Mouse (Mus musculus) lung, postnatal 0 days (tissue): ENCODE data around the gene Ppp4r3a. TPM values are rescaled to one million over a fixed set of nuclear protein-coding genes. Genes with fewer than 3 reads are reported as not detected.

Experiments
- ATAC-seq: fragments of 200-750 bp; cut with Nextera tagmentation; 2 replicates; pipeline ENCODE4 v1.8.0; 2017; ENCODE audit warnings: moderate library complexity
- DNase-seq: peaks from one replicate; pipeline ENCODE4 v3.0.0-alpha.2; 2016; ENCODE audit warnings: low spot score
- H3K27ac ChIP-seq: fragments of 300-500 bp; sonication (generic); 2 replicates; pipeline ENCODE4 v1.5.1; 2014; ENCODE audit warnings: antibody characterized with exemption, mild to moderate bottlenecking, low read length, mixed read lengths
- H3K27me3 ChIP-seq: fragments of 300-500 bp; sonication (generic); replicated peaks from 2 replicates; pipeline ENCODE4 v1.6.1; 2014; ENCODE audit warnings: low read length, mixed read lengths; ENCODE audit not compliant: insufficient read depth
- H3K36me3 ChIP-seq: fragments of 300-500 bp; sonication (generic); 2 replicates; pipeline ENCODE4 v1.6.1; 2014; ENCODE audit warnings: low read length, mixed read lengths; ENCODE audit not compliant: insufficient read depth
- H3K4me1 ChIP-seq: fragments of 300-500 bp; sonication (generic); 2 replicates; pipeline ENCODE4 v1.6.1; 2014; ENCODE audit warnings: antibody characterized with exemption, low read depth, low read length, mixed read lengths; ENCODE audit not compliant: insufficient read depth
- H3K4me2 ChIP-seq: fragments of 300-500 bp; sonication (generic); replicated peaks from 2 replicates; pipeline ENCODE4 v1.6.1; 2014; ENCODE audit warnings: low read depth, mild to moderate bottlenecking, low read length, moderate library complexity, mixed read lengths
- H3K4me3 ChIP-seq: fragments of 300-500 bp; sonication (generic); 2 replicates; pipeline ENCODE4 v1.5.1; 2014; ENCODE audit warnings: low read depth, low read length
- H3K9ac ChIP-seq: fragments of 300-500 bp; sonication (generic); replicated peaks from 2 replicates; pipeline ENCODE4 v1.6.1; 2014; ENCODE audit warnings: low read depth, mild to moderate bottlenecking
- H3K9me3 ChIP-seq: fragments of 300-500 bp; sonication (generic); 2 replicates; pipeline ENCODE4 v1.6.1; 2016; ENCODE audit warnings: low read length, mixed read lengths
- CTCF ChIP-seq: IDR thresholded peaks from 2 replicates; pipeline ENCODE4 v1.5.1; 2016; ENCODE audit warnings: antibody characterized with exemption, mild to moderate bottlenecking
- EP300 ChIP-seq: IDR thresholded peaks from 2 replicates; pipeline ENCODE4 v1.6.1; 2016; ENCODE audit warnings: antibody characterized with exemption, mild to moderate bottlenecking, control low read depth
- whole genome bisulfite sequencing: fragments of 180-500 bp; shearing (Covaris S2); extraction: QIAGEN DNeasy Blood & Tissue Kit; methylation state at CpG from one replicate; pipeline ENCODE4 v1.1.7; 2014; 5-methylcytosine and 5-hydroxymethylcytosine counted together
- polyA plus RNA-seq: library from polyadenylated mRNA; unstranded; fragments of >200 nt; fragmentation: Nextera tagmentation; extraction: Ambion mirVana; gene quantifications from 2 replicates; pipeline ENCODE4 v1.2.1, GENCODE M21; 2015

Gene Ppp4r3a
- polyA plus RNA-seq, 1 experiment from 2014 or later, result 16.4 TPM

DNA sequence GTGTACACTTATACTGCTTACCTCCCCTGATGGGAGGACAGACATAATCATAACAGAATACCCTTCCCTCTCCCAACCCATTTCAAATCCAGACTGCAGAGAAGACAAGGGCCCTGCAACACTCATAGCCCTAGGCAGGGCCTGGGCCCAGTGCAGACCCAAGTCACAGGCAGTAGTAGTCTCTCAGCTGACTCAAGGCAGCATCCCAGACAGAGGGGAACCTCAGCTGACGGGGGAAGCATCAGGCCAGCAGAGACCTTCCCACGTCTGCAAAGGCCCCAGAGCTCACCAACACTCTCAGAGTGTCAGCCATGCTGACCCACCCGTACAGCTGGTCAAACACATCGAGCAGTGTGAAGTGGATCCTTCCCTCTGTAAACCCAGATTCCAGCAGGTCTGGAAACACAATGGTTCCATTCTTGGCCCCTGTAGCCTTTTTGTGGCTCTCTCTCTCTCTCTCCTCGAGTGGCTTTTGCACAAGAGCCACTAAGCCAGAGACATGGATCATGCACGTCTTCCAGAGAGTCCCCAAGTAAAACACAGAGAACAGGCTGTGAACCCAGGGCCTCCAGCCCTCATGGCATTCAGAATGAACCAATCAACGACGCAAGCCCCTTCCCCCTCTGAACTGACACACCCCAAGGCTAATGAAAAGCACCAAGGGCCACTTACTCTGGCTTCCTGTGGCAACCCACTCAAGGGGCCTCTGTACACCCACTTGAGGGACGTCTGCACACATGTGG is 61.8 kb downstream of the Ppp4r3a start:
- H3K4me3 ChIP-seq, result no peak overlapping the region
- TF ChIP-seq CTCF, result no peak
- TF ChIP-seq EP300, result peak; percentile 61
- WGBS, result 58% methylated on average over 9 of the region's 9 CpGs
- peak; percentile 58 for DNase-seq
- no peak overlapping the region for H3K9ac ChIP-seq
- H3K27me3 ChIP-seq, result no peaks in the 10 kb centered on the region
- 0 out of 2 replicates have a peak overlapping the region, but pooled peaks have one; percentile 51 for H3K27ac ChIP-seq
- H3K36me3 ChIP-seq, result no peaks in the 10 kb centered on the region
- ATAC-seq, result peak; percentile 43
- no peak overlapping the region for H3K4me2 ChIP-seq
- H3K4me1 ChIP-seq, result peaks cover 23% of the 10 kb centered on the region
- H3K9me3 ChIP-seq, result no peaks in the 10 kb centered on the region

DNA sequence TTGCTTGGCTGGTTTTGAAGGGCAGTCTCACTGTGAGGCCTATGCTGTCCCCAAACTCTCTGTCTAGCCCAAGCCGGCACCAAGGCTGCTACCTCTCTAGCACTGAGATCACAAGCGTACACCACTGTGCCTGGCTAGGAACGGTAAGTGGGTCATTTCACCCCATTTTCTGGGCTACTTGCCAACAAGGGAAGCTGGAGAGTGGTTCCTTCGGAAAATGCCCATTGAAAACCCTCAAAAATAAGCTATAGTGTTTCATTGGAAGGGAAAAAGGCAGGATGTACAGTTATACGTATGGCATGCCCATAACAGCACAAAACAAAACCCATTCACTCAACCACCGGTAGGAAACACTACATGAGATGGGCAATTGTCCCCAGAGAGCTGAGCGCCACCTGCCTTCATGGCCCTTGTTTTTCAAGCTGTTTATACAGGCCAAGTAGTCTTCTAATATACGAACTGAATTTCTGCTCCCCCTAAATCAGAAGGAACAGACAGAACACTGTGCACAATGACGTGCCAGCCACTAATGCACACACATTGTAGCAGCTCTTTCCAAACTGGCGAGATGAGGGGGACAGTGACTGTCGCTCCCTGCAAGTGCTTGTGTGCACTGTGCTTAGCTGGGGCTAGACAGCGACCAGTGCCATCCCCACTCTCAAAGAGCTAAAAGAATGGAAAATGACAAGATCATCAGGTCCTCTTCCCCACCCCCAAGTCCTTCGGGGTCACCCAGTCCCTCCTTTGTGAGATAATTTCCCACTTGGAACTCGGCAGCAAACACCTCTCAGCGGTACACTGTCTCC is 63.1 kb downstream of the Ppp4r3a start:
- no peak overlapping the region for H3K9ac ChIP-seq

DNA sequence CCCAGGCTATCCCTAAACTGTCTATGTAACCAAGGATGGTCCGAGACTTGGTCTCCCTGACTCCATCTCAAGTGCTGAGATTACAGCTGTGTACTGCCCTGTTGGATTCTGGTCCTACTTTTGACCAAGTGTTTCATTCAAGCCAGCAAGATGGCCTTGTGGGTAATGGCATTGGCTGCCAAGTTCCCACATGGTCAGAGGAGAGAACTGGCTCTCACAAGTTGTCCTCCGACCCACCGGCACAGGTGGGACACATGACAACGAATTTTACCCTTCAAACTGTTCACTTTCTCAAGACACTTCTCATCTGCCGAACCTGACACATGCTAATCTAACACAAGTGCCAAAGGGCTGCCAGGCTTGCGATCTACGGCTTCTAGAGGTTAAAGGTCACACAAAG is 64.1 kb downstream of the Ppp4r3a start:
- TF ChIP-seq CTCF, result no peak
- TF ChIP-seq EP300, result no peak

More for the DNA sequence above, 63.1 kb downstream of the Ppp4r3a start:
- Histone ChIP-seq H3K9me3 (no peaks in the 10 kb centered on the region), H3K4me1 (peaks cover 26% of the 10 kb centered on the region), H3K27me3 (no peaks in the 10 kb centered on the region), H3K27ac (peak overlapping the region; percentile 33; the same call in 1 of the 2 replicates), H3K36me3 (no peaks in the 10 kb centered on the region), H3K4me2 (no peak overlapping the region), H3K4me3 (no peak overlapping the region)
- peak; percentile 65 for DNase-seq
- peak; percentile 34 for ATAC-seq
- TF ChIP-seq CTCF, result peak; percentile 46
- TF ChIP-seq EP300, result no peak
- WGBS, result 52% methylated on average over 15 of the region's 15 CpGs

DNA sequence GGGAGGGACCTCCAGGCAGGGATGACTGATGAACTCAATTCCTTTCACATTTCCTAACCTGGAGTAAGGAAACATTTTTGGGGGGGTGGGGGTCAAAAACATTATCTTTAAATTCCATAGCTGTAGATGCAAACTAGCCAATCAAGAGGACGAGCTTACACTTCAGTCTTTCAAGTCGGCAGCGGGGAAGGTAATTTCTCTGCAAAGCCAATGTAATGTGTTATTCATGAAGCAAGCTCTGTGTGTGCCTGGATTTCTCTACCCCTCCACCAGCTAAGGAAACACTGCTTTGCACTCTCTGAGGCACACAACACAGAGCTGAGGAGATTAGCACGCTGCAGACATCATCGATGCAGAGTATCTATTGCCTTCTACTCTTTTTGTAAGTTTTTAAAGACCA is 64.5 kb downstream of the Ppp4r3a start:
- 69% methylated on average over 5 of the region's 5 CpGs for WGBS
- no peak overlapping the region for H3K9ac ChIP-seq
- ATAC-seq (no peak), DNase-seq (no peak)
- H3K9me3 ChIP-seq, result no peaks in the 10 kb centered on the region
- H3K27me3 ChIP-seq, result no peaks in the 10 kb centered on the region
- no peaks in the 10 kb centered on the region for H3K36me3 ChIP-seq
- TF ChIP-seq EP300, result no peak
- no peak for TF ChIP-seq CTCF
- peaks cover 26% of the 10 kb centered on the region for H3K4me1 ChIP-seq
- no peak overlapping the region; the same call in 1 of the 2 replicates for H3K4me2 ChIP-seq
- H3K27ac ChIP-seq, result no peak overlapping the region
- no peak overlapping the region for H3K4me3 ChIP-seq

More for the DNA sequence above, 64.1 kb downstream of the Ppp4r3a start:
- no peaks in the 10 kb centered on the region for H3K9me3 ChIP-seq
- 71% methylated on average over 7 of the region's 7 CpGs for WGBS
- H3K36me3 ChIP-seq, result no peaks in the 10 kb centered on the region
- H3K4me1 ChIP-seq, result peaks cover 26% of the 10 kb centered on the region
- no peaks in the 10 kb centered on the region for H3K27me3 ChIP-seq
- no peak for DNase-seq
- no peak overlapping the region for H3K9ac ChIP-seq
- no peak for ATAC-seq
- no peak overlapping the region for H3K27ac ChIP-seq
- no peak overlapping the region for H3K4me2 ChIP-seq
- H3K4me3 ChIP-seq, result no peak overlapping the region

DNA sequence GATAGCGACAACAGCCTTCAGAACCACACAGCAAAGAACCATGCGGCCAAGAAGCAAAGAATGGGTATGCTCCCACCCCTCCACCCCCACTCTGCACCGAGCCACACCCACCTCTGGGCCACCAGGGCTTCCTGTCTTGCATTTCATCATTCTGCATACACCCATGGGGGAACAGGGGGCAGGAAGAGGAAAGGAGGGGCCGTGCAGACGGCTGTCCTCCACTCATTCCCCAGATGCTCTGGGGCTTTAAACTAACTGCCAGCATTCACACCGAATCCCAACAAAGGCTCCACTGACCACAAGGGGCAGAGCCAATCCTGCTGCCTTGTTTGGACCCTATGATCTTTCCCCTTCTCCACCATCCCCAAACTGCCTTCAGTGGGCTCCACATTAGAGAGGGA is 65.5 kb downstream of the Ppp4r3a start:
- DNase-seq (peak; percentile 73), ATAC-seq (peak; percentile 62)
- H3K4me3 ChIP-seq, result no peak overlapping the region
- H3K4me2 ChIP-seq, result peak overlapping the region; percentile 29
- H3K4me1 ChIP-seq, result peaks cover 26% of the 10 kb centered on the region
- H3K27ac ChIP-seq, result peak overlapping the region; percentile 60
- TF ChIP-seq EP300, result 0 out of 2 replicates have a peak, but pooled peaks have one; percentile 20
- peak; percentile 48 for TF ChIP-seq CTCF
- no peaks in the 10 kb centered on the region for H3K36me3 ChIP-seq
- H3K9ac ChIP-seq, result no peak overlapping the region
- H3K27me3 ChIP-seq, result no peaks in the 10 kb centered on the region
- WGBS, result 4% methylated on average over 6 of the region's 6 CpGs
- H3K9me3 ChIP-seq, result no peaks in the 10 kb centered on the region

DNA sequence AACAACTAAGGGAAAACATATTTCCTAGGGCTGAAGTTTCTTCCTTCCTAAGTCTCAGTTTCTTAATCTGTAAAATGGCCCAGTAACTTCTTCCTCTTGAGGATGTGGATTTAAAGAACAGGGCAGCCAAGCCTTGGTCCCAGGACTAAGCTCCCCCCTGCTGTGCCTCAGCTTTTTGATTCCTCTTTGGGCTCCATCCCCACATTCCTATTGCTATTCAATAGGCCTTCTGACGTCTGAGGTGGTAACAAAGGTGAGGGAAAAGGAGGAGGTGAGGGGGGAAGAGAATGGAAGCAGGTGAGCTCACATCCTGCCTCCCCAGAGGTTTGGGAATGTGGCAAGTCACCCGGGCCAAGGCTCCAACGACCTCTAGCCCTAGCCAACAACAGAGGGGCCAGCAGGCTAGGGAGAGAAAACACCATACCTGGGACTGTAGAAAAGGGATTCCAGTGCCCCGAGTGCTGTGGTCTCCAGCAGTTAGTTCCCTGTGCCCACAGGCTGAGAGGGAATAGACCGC is 67.0 kb downstream of the Ppp4r3a start:
- Histone ChIP-seq H3K36me3 (no peaks in the 10 kb centered on the region), H3K4me1 (peaks cover 30% of the 10 kb centered on the region), H3K27ac (no peak overlapping the region), H3K9ac (no peak overlapping the region), H3K27me3 (no peaks in the 10 kb centered on the region), H3K9me3 (no peaks in the 10 kb centered on the region), H3K4me2 (no peak overlapping the region), H3K4me3 (no peak overlapping the region)
- 39% methylated on average over 5 of the region's 5 CpGs for WGBS
- TF ChIP-seq CTCF (no peak), EP300 (no peak)
- DNase-seq, result no peak
- ATAC-seq, result no peak
